Mouse (Mus musculus): ENCODE data around the gene Cmtm3.

GRCm38 (mm10) chr8:104376669-104377068 is 37.5 kb downstream of the Cmtm3 start:
- TF ChIP-seq POLR2A (IDR thresholded peaks at IDR 0.05; ENCODE audit: borderline replicate concordance, extremely low read depth, insufficient read depth, insufficient read length, poor library complexity, severe bottlenecking) = no peak
- no peak for TF ChIP-seq CTCF (IDR thresholded peaks at IDR 0.05; ENCODE audit: borderline replicate concordance, extremely low read depth, insufficient read depth, insufficient read length)
